Comparison of ENCODE assay signal across 29 mouse cellular contexts in genomic region chr17:50068681-50069138, GRCm38 (mm10).
DNase-seq lines count a peak whose midpoint lies in the region; ATAC-seq and TF ChIP-seq lines count a peak whose summit lies in the region.
"Had no signal": no experiment of that assay in that cellular context is flagged by ENCODE, and none has a peak within 500 bp of the region (broad histone marks: within the 10 kb centered on the region; RNA-seq: fewer than 3 reads in every experiment).

No protein-coding gene starts in this region.

- H3K27ac ChIP-seq in liver, embryonic 11.5 days (ENCODE audit: low read depth, low read length), result no peak overlapping the region
- H3K27ac ChIP-seq in liver, embryonic 16.5 days (ENCODE audit: low read length), result peak overlapping the region; percentile 15; the same call in 1 of the 2 replicates
- no peak overlapping the region for H3K27ac ChIP-seq in intestine, embryonic 15.5 days
- H3K27ac ChIP-seq in stomach, postnatal 0 days (replicated peaks), result no peak overlapping the region
- H3K27ac ChIP-seq: forebrain, embryonic 10.5 days; kidney, postnatal 0 days; limb, embryonic 12.5 days; macrophage; neural tube, embryonic 15.5 days; stomach, embryonic 15.5 days had no signal

- no peaks in the 10 kb centered on the region for H3K36me3 ChIP-seq in liver, embryonic 11.5 days (ENCODE audit: control insufficient read depth, insufficient read depth, low read length)
- no peaks in the 10 kb centered on the region for H3K36me3 ChIP-seq in liver, embryonic 16.5 days (ENCODE audit: control insufficient read depth, insufficient read depth)
- H3K36me3 ChIP-seq in intestine, embryonic 15.5 days, result no peaks in the 10 kb centered on the region
- H3K36me3 ChIP-seq in stomach, postnatal 0 days (ENCODE audit: control insufficient read depth, insufficient read depth, low read length), result no peaks in the 10 kb centered on the region
- H3K36me3 ChIP-seq: forebrain, embryonic 10.5 days; forebrain, embryonic 15.5 days; limb, embryonic 12.5 days; neural tube, embryonic 15.5 days; stomach, embryonic 15.5 days had no signal

- ATAC-seq in liver, embryonic 11.5 days (replicated peaks; ENCODE audit: low FRiP score), result no peak
- ATAC-seq in erythroid progenitor cell, adult 5-6 weeks (replicated peaks; ENCODE audit: low FRiP score, poor library complexity, severe bottlenecking), result peak; percentile 59
- no peak for ATAC-seq in liver, embryonic 16.5 days (ENCODE audit: low read depth)
- no peak for ATAC-seq in intestine, embryonic 15.5 days
- ATAC-seq in stomach, postnatal 0 days (ENCODE audit: low FRiP score, low TSS enrichment), result no peak
- ATAC-seq: forebrain, embryonic 15.5 days; hindbrain, embryonic 16.5 days; lung, postnatal 0 days had no signal

- H3K9ac ChIP-seq in liver, embryonic 11.5 days (ENCODE audit: low read depth, low read length), result no peak overlapping the region
- no peak overlapping the region for H3K9ac ChIP-seq in liver, embryonic 16.5 days (ENCODE audit: low read depth, low read length)
- H3K9ac ChIP-seq in intestine, embryonic 15.5 days, result no peak overlapping the region
- H3K9ac ChIP-seq in stomach, postnatal 0 days (ENCODE audit: low read length), result no peak overlapping the region
- H3K9ac ChIP-seq: forebrain, embryonic 15.5 days; limb, embryonic 12.5 days; neural tube, embryonic 15.5 days; stomach, embryonic 15.5 days had no signal

- H3K9me3 ChIP-seq in liver, embryonic 11.5 days (ENCODE audit: control insufficient read depth, low read length), result no peaks in the 10 kb centered on the region
- H3K9me3 ChIP-seq in liver, embryonic 16.5 days (replicated peaks; ENCODE audit: control insufficient read depth, low read length), result no peaks in the 10 kb centered on the region
- no peaks in the 10 kb centered on the region for H3K9me3 ChIP-seq in intestine, embryonic 15.5 days
- H3K9me3 ChIP-seq in stomach, postnatal 0 days (ENCODE audit: control insufficient read depth, low read length), result no peaks in the 10 kb centered on the region
- H3K9me3 ChIP-seq: forebrain, embryonic 10.5 days; forebrain, embryonic 15.5 days; limb, embryonic 12.5 days; neural tube, embryonic 15.5 days; stomach, embryonic 15.5 days had no signal

- WGBS in liver, embryonic 11.5 days, result 79% methylated on average over 10 of the region's 10 CpGs
- 58% methylated on average over 10 of the region's 10 CpGs for WGBS in liver, embryonic 16.5 days (ENCODE audit: insufficient replicate concordance)
- 80% methylated on average over 10 of the region's 10 CpGs for WGBS in intestine, embryonic 15.5 days
- 80% methylated on average over 10 of the region's 10 CpGs for whole genome bisulfite sequencing in stomach, postnatal 0 days

- no peak overlapping the region for H3K4me3 ChIP-seq in liver, embryonic 11.5 days (ENCODE audit: low read depth, low read length)
- no peak overlapping the region for H3K4me3 ChIP-seq in liver, embryonic 16.5 days (ENCODE audit: low read depth, low read length)
- H3K4me3 ChIP-seq in intestine, embryonic 15.5 days (replicated peaks), result no peak overlapping the region
- no peak overlapping the region for H3K4me3 ChIP-seq in stomach, postnatal 0 days (ENCODE audit: low read depth, low read length)
- H3K4me3 ChIP-seq: forebrain, embryonic 10.5 days; forebrain, embryonic 15.5 days; limb, embryonic 12.5 days; neural tube, embryonic 15.5 days; stomach, embryonic 15.5 days had no signal

- peak; percentile 15 for DNase-seq in liver
- DNase-seq in liver, embryonic 11.5 days (ENCODE audit: low spot score), result no peak
- DNase-seq in lung, postnatal 4 days, result no peak
- DNase-seq in stomach, postnatal 0 days (ENCODE audit: low spot score), result no peak
- DNase-seq: adrenal gland, adult 2 months; adrenal gland, postnatal 36 days; cerebellum, adult 11 months; cerebellum, adult 9-10 months; cerebellum, postnatal 36 days; heart, postnatal 14 days; kidney, adult 2 months; layer of hippocampus, postnatal 36 days; midbrain, embryonic 14.5 days; retina, postnatal 1 day; right cerebral cortex, postnatal 14 days; thymus, adult 18-20 months; thymus, postnatal 25 days had no signal

- no peak for TF ChIP-seq EP300 in stomach, postnatal 0 days (optimal IDR thresholded peaks at IDR 0.05)

- no peaks in the 10 kb centered on the region for H3K27me3 ChIP-seq in liver, embryonic 11.5 days (replicated peaks; ENCODE audit: control insufficient read depth, insufficient read depth, low read length)
- H3K27me3 ChIP-seq in liver, embryonic 16.5 days (ENCODE audit: control insufficient read depth, insufficient read depth, low read depth, low read length), result no peaks in the 10 kb centered on the region
- no peaks in the 10 kb centered on the region for H3K27me3 ChIP-seq in intestine, embryonic 15.5 days (replicated peaks)
- no peaks in the 10 kb centered on the region for H3K27me3 ChIP-seq in stomach, postnatal 0 days (ENCODE audit: control insufficient read depth, insufficient read depth, low read length)
- H3K27me3 ChIP-seq: forebrain, embryonic 15.5 days; limb, embryonic 12.5 days; neural tube, embryonic 15.5 days; stomach, embryonic 15.5 days had no signal

- H3K4me1 ChIP-seq in liver, embryonic 11.5 days (replicated peaks; ENCODE audit: control insufficient read depth, insufficient read depth, low read length), result peaks cover 24% of the 10 kb centered on the region
- H3K4me1 ChIP-seq in liver, embryonic 16.5 days (ENCODE audit: control insufficient read depth, low read depth, low read length), result peaks cover 35% of the 10 kb centered on the region
- H3K4me1 ChIP-seq in intestine, embryonic 15.5 days (replicated peaks), result no peaks in the 10 kb centered on the region
- H3K4me1 ChIP-seq in stomach, postnatal 0 days (replicated peaks; ENCODE audit: control insufficient read depth, insufficient read depth), result no peaks in the 10 kb centered on the region
- H3K4me1 ChIP-seq: stomach, embryonic 15.5 days had no signal

- TF ChIP-seq CTCF in stomach, postnatal 0 days (IDR thresholded peaks at IDR 0.05; ENCODE audit: low read depth), result no peak

- no peak overlapping the region for H3K4me2 ChIP-seq in liver, embryonic 11.5 days
- no peak overlapping the region for H3K4me2 ChIP-seq in liver, embryonic 16.5 days (ENCODE audit: low read depth, low read length)
- no peak overlapping the region for H3K4me2 ChIP-seq in intestine, embryonic 15.5 days (replicated peaks)
- H3K4me2 ChIP-seq in stomach, postnatal 0 days (replicated peaks; ENCODE audit: low read depth), result no peak overlapping the region
- H3K4me2 ChIP-seq: forebrain, embryonic 15.5 days; limb, embryonic 12.5 days; neural tube, embryonic 15.5 days; stomach, embryonic 15.5 days had no signal
